Mouse (Mus musculus): Measurements from ENCODE around the gene Ttc8.
A peak's percentile ranks its signal among the peaks of the same experiment; 100 is the strongest.

- no peak for TF ChIP-seq ELF1 (IDR thresholded peaks at IDR 0.05; ENCODE audit: low read depth, low read length)
- peak in 1 of 2 experiments; percentile 13; a peak in 1 of 4 replicates for TF ChIP-seq CTCF (conservative IDR thresholded peaks at IDR 0.05 in 1 of 2, IDR thresholded peaks at IDR 0.05 in 1 of 2; ENCODE audit: low read depth in 2 of 2, low read length in 2 of 2)
- TF ChIP-seq TBP (conservative IDR thresholded peaks at IDR 0.05; ENCODE audit: low read depth, low read length): peak; percentile 91
- no peak for TF ChIP-seq USF1 (IDR thresholded peaks at IDR 0.05; ENCODE audit: low read depth, low read length)
- peak; percentile 80 for TF ChIP-seq POLR2A (IDR thresholded peaks at IDR 0.05; ENCODE audit: low read depth, low read length)
Measured at GRCm38 (mm10) chr12:98920194-98920991, at the start of gene Ttc8.

Measured in CH12.LX (cell line).